Mouse (Mus musculus) erythroblast, embryonic 14.5 days (primary cell): ENCODE data around the gene Dmbt1.

Source experiments
- GATA1 ChIP-seq: IDR thresholded peaks from 2 replicates; pipeline ENCODE4 v1.6.1; 2012; ENCODE audit warnings: low read length, inconsistent platforms, mixed read lengths
- TAL1 ChIP-seq: IDR thresholded peaks from 3 replicates; pipeline ENCODE4 v1.6.1; 2012; ENCODE audit warnings: low read length, inconsistent platforms, mixed read lengths

- TF ChIP-seq GATA1 (no peak), TAL1 (no peak)
These were observed 121.2 kb downstream of the Dmbt1 start for GRCm38 (mm10) chr7:131153044-131153443.
